Mouse (Mus musculus) layer of hippocampus, adult 9-10 months (tissue): Measurements from ENCODE around the gene 4933400A11Rik.
A peak's percentile ranks its signal among the peaks of the same experiment; 100 is the strongest.

Experiments used
- DNase-seq: peaks from one replicate; pipeline ENCODE4 v3.0.0; 2022; ENCODE audit warnings: low spot score

4933400A11Rik gene

GRCm38 (mm10) chrX:169779535-169779934, at the start of gene 4933400A11Rik:
TSS of gene 4933400A11Rik (minus strand) at chrX:169779635.
- no peak for DNase-seq

- DNase-seq, result no peak
Measured at GRCm38 (mm10) chrX:169828136-169828535, 48.7 kb upstream of the 4933400A11Rik start.

- DNase-seq, result no peak
Measured at GRCm38 (mm10) chrX:169827720-169828119, 48.3 kb upstream of the 4933400A11Rik start.

GRCm38 (mm10) chrX:169826947-169827346, 47.5 kb upstream of the 4933400A11Rik start:
- DNase-seq, result no peak

GRCm38 (mm10) chrX:169813673-169814072, 34.2 kb upstream of the 4933400A11Rik start:
- no peak for DNase-seq

GRCm38 (mm10) chrX:169811783-169812182, 32.3 kb upstream of the 4933400A11Rik start:
- no peak for DNase-seq

GRCm38 (mm10) chrX:169811318-169811717, 31.9 kb upstream of the 4933400A11Rik start:
- no peak for DNase-seq

- DNase-seq, result no peak
Measured at GRCm38 (mm10) chrX:169807744-169808143, 28.3 kb upstream of the 4933400A11Rik start.

GRCm38 (mm10) chrX:169805791-169806190, 26.4 kb upstream of the 4933400A11Rik start:
- DNase-seq, result no peak

- no peak for DNase-seq
Measured at GRCm38 (mm10) chrX:169800238-169800637, 20.8 kb upstream of the 4933400A11Rik start.

GRCm38 (mm10) chrX:169798987-169799680, 19.7 kb upstream of the 4933400A11Rik start:
- peak; percentile 25 for DNase-seq

GRCm38 (mm10) chrX:169797148-169797547, 17.7 kb upstream of the 4933400A11Rik start:
- DNase-seq, result no peak

GRCm38 (mm10) chrX:169794831-169795311, 15.4 kb upstream of the 4933400A11Rik start:
- no peak for DNase-seq

- DNase-seq, result no peak
Measured at GRCm38 (mm10) chrX:169794421-169794820, 15.0 kb upstream of the 4933400A11Rik start.

GRCm38 (mm10) chrX:169792879-169793278, 13.4 kb upstream of the 4933400A11Rik start:
- DNase-seq, result no peak

GRCm38 (mm10) chrX:169789702-169790101, 10.3 kb upstream of the 4933400A11Rik start:
- DNase-seq, result no peak

- DNase-seq, result no peak
Measured at GRCm38 (mm10) chrX:169758001-169758400, 21.4 kb downstream of the 4933400A11Rik start.

- DNase-seq, result no peak
Measured at GRCm38 (mm10) chrX:169735387-169735969, 44.0 kb downstream of the 4933400A11Rik start.
